24 mouse cellular contexts compared by ENCODE assay signal in the genomic region with DNA sequence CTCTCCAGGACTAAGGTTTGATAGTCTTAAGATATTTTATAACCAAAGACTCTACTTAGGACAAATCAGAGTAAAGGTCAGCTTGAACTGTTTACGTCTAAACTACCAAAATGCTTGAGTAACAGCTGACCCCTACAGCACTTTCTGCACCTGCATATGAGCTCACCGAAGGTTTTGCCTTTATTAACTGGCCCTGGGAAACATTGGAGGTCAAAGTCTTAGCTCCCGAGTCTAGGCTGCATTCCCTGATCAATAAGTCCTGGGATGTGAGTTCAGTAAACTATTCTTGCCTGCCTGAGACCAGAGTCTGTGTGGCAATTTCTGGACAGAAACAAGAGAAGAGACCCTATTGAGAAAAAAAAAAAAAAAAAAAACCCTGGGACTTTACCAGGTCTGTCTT. TPM values are rescaled to one million over a fixed set of nuclear protein-coding genes. Genes with fewer than 3 reads are reported as not detected.
"Had no signal": no experiment of that assay in that cellular context is flagged by ENCODE, and none has a peak within 500 bp of the region (broad histone marks: within the 10 kb centered on the region; RNA-seq: fewer than 3 reads in every experiment).

No protein-coding gene starts in this region.

- H3K4me1 ChIP-seq: lung, embryonic 15.5 days; megakaryocyte, embryonic 14.5 days; midbrain, embryonic 13.5 days; midbrain, embryonic 15.5 days; neural tube, embryonic 12.5 days; stomach, embryonic 15.5 days had no signal

- H3K9ac ChIP-seq: lung, embryonic 15.5 days; midbrain, embryonic 13.5 days; midbrain, embryonic 15.5 days; neural tube, embryonic 12.5 days; stomach, embryonic 15.5 days had no signal

- H3K27ac ChIP-seq: lung, embryonic 15.5 days; macrophage; midbrain, embryonic 13.5 days; midbrain, embryonic 15.5 days; neural tube, embryonic 12.5 days; stomach, embryonic 15.5 days; stomach, postnatal 0 days had no signal

- H3K9me3 ChIP-seq: lung, embryonic 15.5 days; megakaryocyte, embryonic 14.5 days; midbrain, embryonic 13.5 days; midbrain, embryonic 15.5 days; neural tube, embryonic 12.5 days; stomach, embryonic 15.5 days had no signal

- H3K4me3 ChIP-seq: lung, embryonic 15.5 days; megakaryocyte, embryonic 14.5 days; midbrain, embryonic 13.5 days; midbrain, embryonic 15.5 days; neural tube, embryonic 12.5 days; stomach, embryonic 15.5 days had no signal

- H3K27me3 ChIP-seq: lung, embryonic 15.5 days; megakaryocyte, embryonic 14.5 days; midbrain, embryonic 13.5 days; midbrain, embryonic 15.5 days; neural tube, embryonic 12.5 days; stomach, embryonic 15.5 days had no signal

- DNase-seq: lung, adult 2 months; lung, postnatal 14 days; lung, postnatal 36 days; right cerebral cortex, postnatal 14 days; thymus, adult 2 months; thymus, postnatal 25 days; thymus, postnatal 4 days had no signal

- ATAC-seq: lung, postnatal 0 days; midbrain, embryonic 13.5 days; midbrain, embryonic 15.5 days had no signal

- H3K4me2 ChIP-seq: lung, embryonic 15.5 days; midbrain, embryonic 11.5 days; midbrain, embryonic 13.5 days; midbrain, embryonic 15.5 days; neural tube, embryonic 12.5 days; stomach, embryonic 15.5 days had no signal

RNA-seq across cellular contexts. Expression of a gene that starts 41.1 kb away (rescaled TPM):
- total RNA-seq: megakaryocyte progenitor cell, adult 5-6 weeks; monocyte, adult 5-6 weeks; neutrophil, adult 5-6 weeks had no signal
- polyA plus RNA-seq: lung, adult 2 months; lung, embryonic 15.5 days; lung, postnatal 0 days; macrophage; midbrain, embryonic 11.5 days; midbrain, embryonic 13.5 days; midbrain, embryonic 15.5 days; neural tube, embryonic 12.5 days; neural tube, embryonic 14.5 days; spleen, adult 2 months; stomach, embryonic 15.5 days; stomach, postnatal 0 days; testis, adult 2 months; urinary bladder, adult 2 months had no signal
